Mouse (Mus musculus) forebrain, embryonic 15.5 days (tissue): ENCODE data around the gene Trim38. TPM values are rescaled to one million over a fixed set of nuclear protein-coding genes. Genes with fewer than 3 reads are reported as not detected.

Source experiments
- ATAC-seq: fragments of 200-750 bp; cut with Nextera tagmentation; replicated peaks from 2 replicates; pipeline ENCODE4 v1.8.0; 2017; ENCODE audit warnings: mild to moderate bottlenecking, moderate TSS enrichment, moderate library complexity
- H3K27ac ChIP-seq: fragments of 300-500 bp; sonication (generic); replicated peaks from 2 replicates; pipeline ENCODE4 v1.5.1; 2015; ENCODE audit warnings: mild to moderate bottlenecking, inconsistent platforms
- H3K27me3 ChIP-seq: fragments of 300-500 bp; sonication (generic); 2 replicates; pipeline ENCODE4 v1.6.1; 2015; ENCODE audit warnings: inconsistent platforms
- H3K36me3 ChIP-seq: fragments of 300-500 bp; sonication (generic); 2 replicates; pipeline ENCODE4 v1.6.1; 2015; ENCODE audit warnings: mild to moderate bottlenecking, inconsistent platforms
- H3K4me1 ChIP-seq: fragments of 300-500 bp; sonication (generic); 2 replicates; pipeline ENCODE4 v1.6.1; 2015; ENCODE audit warnings: inconsistent platforms
- H3K4me2 ChIP-seq: fragments of 300-500 bp; sonication (generic); replicated peaks from 2 replicates; pipeline ENCODE4 v1.6.1; 2015; ENCODE audit warnings: mild to moderate bottlenecking, inconsistent platforms
- H3K4me3 ChIP-seq: fragments of 300-500 bp; sonication (generic); 2 replicates; pipeline ENCODE4 v1.5.1; 2015; ENCODE audit warnings: mild to moderate bottlenecking, inconsistent platforms
- H3K9ac ChIP-seq: fragments of 300-500 bp; sonication (generic); replicated peaks from 2 replicates; pipeline ENCODE4 v1.6.1; 2015; ENCODE audit warnings: mild to moderate bottlenecking, inconsistent platforms
- H3K9me3 ChIP-seq: fragments of 300-500 bp; sonication (generic); 2 replicates; pipeline ENCODE4 v1.6.1; 2016; ENCODE audit warnings: inconsistent platforms
- WGBS: fragments of 180-500 bp; shearing (Covaris S2); methylation state at CpG from one replicate; pipeline ENCODE4 v1.1.7; 2015; ENCODE audit warnings: mixed read lengths; 5-methylcytosine and 5-hydroxymethylcytosine counted together
- microRNA-seq: library from miRNA; unstranded; fragments of <30 nt; microRNA quantifications from one replicate; pipeline ENCODE4, GENCODE M21; 2016
- polyA plus RNA-seq: library from polyadenylated mRNA; unstranded; fragments of >200 nt; fragmentation: Nextera tagmentation; extraction: Ambion mirVana; gene quantifications from 2 replicates; pipeline ENCODE4 v1.2.1, GENCODE M21; 2015

Gene Trim38
- polyA plus RNA-seq, 1 experiment from 2014 or later = 0.11 TPM

GRCm38 (mm10) chr13:23833053-23833452, 63.3 kb downstream of the Trim38 start:
- no peaks in the 10 kb centered on the region for H3K27me3 ChIP-seq
- no peak overlapping the region for H3K9ac ChIP-seq
- H3K36me3 ChIP-seq = no peaks in the 10 kb centered on the region
- ATAC-seq = no peak
- no peak overlapping the region for H3K27ac ChIP-seq
- no peaks in the 10 kb centered on the region for H3K9me3 ChIP-seq
- 18% methylated on average over 6 of the region's 6 CpGs for WGBS
- no peak overlapping the region for H3K4me3 ChIP-seq
- no peaks in the 10 kb centered on the region for H3K4me1 ChIP-seq
- H3K4me2 ChIP-seq = no peak overlapping the region

GRCm38 (mm10) chr13:23834836-23835235, 65.1 kb downstream of the Trim38 start:
- Histone ChIP-seq H3K27ac (no peak overlapping the region), H3K4me2 (no peak overlapping the region), H3K4me1 (no peaks in the 10 kb centered on the region), H3K27me3 (no peaks in the 10 kb centered on the region), H3K9ac (no peak overlapping the region), H3K9me3 (no peaks in the 10 kb centered on the region), H3K4me3 (no peak overlapping the region), H3K36me3 (no peaks in the 10 kb centered on the region)
- ATAC-seq = no peak
- 86% methylated on average over 5 of the region's 5 CpGs for WGBS

- 93% methylated on average over 5 of the region's 5 CpGs for WGBS
- Histone ChIP-seq H3K4me1 (no peaks in the 10 kb centered on the region), H3K9me3 (no peaks in the 10 kb centered on the region), H3K27ac (no peak overlapping the region), H3K36me3 (no peaks in the 10 kb centered on the region), H3K4me3 (no peak overlapping the region), H3K4me2 (no peak overlapping the region), H3K27me3 (no peaks in the 10 kb centered on the region), H3K9ac (no peak overlapping the region)
- no peak for ATAC-seq
Observed at GRCm38 (mm10) chr13:23836630-23837029, 66.9 kb downstream of the Trim38 start.

GRCm38 (mm10) chr13:23839308-23839707, 69.6 kb downstream of the Trim38 start, which contains the start of gene Slc17a3:
Gene Slc17a3 (plus strand): TSS chr13:23839434.
- WGBS = 84% methylated on average over 2 of the region's 2 CpGs
- no peak for ATAC-seq
- no peak within 1 kb of the TSS for H3K9ac ChIP-seq

More at GRCm38 (mm10) chr13:23839308-23839707, 69.6 kb downstream of the Trim38 start, which contains the start of gene Slc17a3:
- no peaks in the 10 kb centered on the region for H3K9me3 ChIP-seq
- H3K36me3 ChIP-seq = no peaks in the 10 kb centered on the region
- no peak within 1 kb of the TSS for H3K4me2 ChIP-seq
- no peaks in the 10 kb centered on the region for H3K27me3 ChIP-seq
- H3K4me1 ChIP-seq = no peaks in the 10 kb centered on the region
- no peak within 1 kb of the TSS for H3K4me3 ChIP-seq
- no peak within 1 kb of the TSS for H3K27ac ChIP-seq

Small RNAs within 50 kb of the gene (microRNA-seq; reads per million reads assigned to microRNA genes)
- gene Gm44314 (not detected), gene Gm44484 (not detected)

Other genes with a start within 250 kb of the Trim38 start
- gene Hist1h4h, start 238.9 kb upstream of the Trim38 start, polyA plus RNA-seq = 4.9 and 6.0 TPM in 2 replicates
- gene Hist1h2af, start 236.0 kb upstream of the Trim38 start, polyA plus RNA-seq = 2.8 and 6.7 TPM in 2 replicates
- 2.7 and 3.4 TPM in 2 replicates for gene Hist1h3g, start 234.5 kb upstream of the Trim38 start, polyA plus RNA-seq
- gene Hist1h2bh, start 226.5 kb upstream of the Trim38 start, polyA plus RNA-seq = 0.37 and 0.59 TPM in 2 replicates
- 0.46 and 0.94 TPM in 2 replicates for gene Hist1h3f, start 225.9 kb upstream of the Trim38 start, polyA plus RNA-seq
- 0.70 and 0.73 TPM in 2 replicates for gene Hist1h4f, start 218.3 kb upstream of the Trim38 start, polyA plus RNA-seq
- gene Hist1h1d, start 216.7 kb upstream of the Trim38 start, polyA plus RNA-seq = 0.23 and 0.25 TPM in 2 replicates
- 2.6 and 2.7 TPM in 2 replicates for gene Hist1h3e, start 207.5 kb upstream of the Trim38 start, polyA plus RNA-seq
- gene Hist1h2ae, start 198.7 kb upstream of the Trim38 start, polyA plus RNA-seq = 48.1 and 55.0 TPM in 2 replicates
- gene Hist1h2bg, start 198.5 kb upstream of the Trim38 start, polyA plus RNA-seq = 4.7 and 5.6 TPM in 2 replicates
- gene Hist1h2bf, start 195.7 kb upstream of the Trim38 start, polyA plus RNA-seq = 1.6 and 2.9 TPM in 2 replicates
- 1.5 and 2.0 TPM in 2 replicates for gene Hist1h2ad, start 195.5 kb upstream of the Trim38 start, polyA plus RNA-seq
- gene Hist1h3d, start 194.2 kb upstream of the Trim38 start, polyA plus RNA-seq = 4.5 and 5.1 TPM in 2 replicates
- 76.0 and 88.6 TPM in 2 replicates for gene Hist1h4d, start 188.3 kb upstream of the Trim38 start, polyA plus RNA-seq
- 1.9 and 2.5 TPM in 2 replicates for gene Hist1h2be, start 148.8 kb upstream of the Trim38 start, polyA plus RNA-seq
- 11.6 and 13.7 TPM in 2 replicates for gene Hist1h1e, start 147.4 kb upstream of the Trim38 start, polyA plus RNA-seq
- 1.0 and 1.1 TPM in 2 replicates for gene Hist1h2ac, start 86.0 kb upstream of the Trim38 start, polyA plus RNA-seq
- gene Hist1h2bc, start 85.7 kb upstream of the Trim38 start, polyA plus RNA-seq = 33.7 and 35.6 TPM in 2 replicates
- 0.20 TPM in 1 of 2 replicates, not detected in the other for gene Hist1h1t, start 74.1 kb upstream of the Trim38 start, polyA plus RNA-seq
- gene Hist1h4c, start 71.5 kb upstream of the Trim38 start, polyA plus RNA-seq = 3.7 and 4.4 TPM in 2 replicates
- 2.0 and 3.4 TPM in 2 replicates for gene Hfe, start 59.1 kb upstream of the Trim38 start, polyA plus RNA-seq
- 22.8 and 24.6 TPM in 2 replicates for gene Hist1h1c, start 31.1 kb upstream of the Trim38 start, polyA plus RNA-seq
- 3.9 and 4.1 TPM in 2 replicates for gene Hist1h3c, start 24.3 kb upstream of the Trim38 start, polyA plus RNA-seq
- gene Hist1h2bb, start 23.2 kb upstream of the Trim38 start, polyA plus RNA-seq = 1.8 and 2.0 TPM in 2 replicates
- gene Hist1h2ab, start 18.8 kb upstream of the Trim38 start, polyA plus RNA-seq = 26.0 and 31.2 TPM in 2 replicates
- gene Hist1h3b, start 17.6 kb upstream of the Trim38 start, polyA plus RNA-seq = 7.9 and 11.7 TPM in 2 replicates
- 2.8 and 3.8 TPM in 2 replicates for gene Hist1h4b, start 12.9 kb upstream of the Trim38 start, polyA plus RNA-seq
- 0.38 TPM in 1 of 2 replicates, not detected in the other for gene Hist1h4a, start 8.7 kb upstream of the Trim38 start, polyA plus RNA-seq
- 2.7 and 3.2 TPM in 2 replicates for gene Hist1h3a, start 7.5 kb upstream of the Trim38 start, polyA plus RNA-seq
- gene Hist1h1a, start 6.2 kb upstream of the Trim38 start, polyA plus RNA-seq = 1.5 TPM in 2 replicates
- gene Slc17a2, start 37.1 kb downstream of the Trim38 start, polyA plus RNA-seq = not detected in 2 replicates
- 0.04 TPM in 1 of 2 replicates, not detected in the other for gene Slc17a3, start 69.5 kb downstream of the Trim38 start, polyA plus RNA-seq
- not detected in 2 replicates for gene Slc17a1, start 97.8 kb downstream of the Trim38 start, polyA plus RNA-seq
- not detected in 2 replicates for gene Slc17a4, start 145.1 kb downstream of the Trim38 start, polyA plus RNA-seq
- gene Hist1h2ba, start 164.2 kb downstream of the Trim38 start, polyA plus RNA-seq = not detected in 2 replicates
- gene Hist1h2aa, start 164.5 kb downstream of the Trim38 start, polyA plus RNA-seq = not detected in 2 replicates
- 1.6 and 3.9 TPM in 2 replicates for gene Scgn, start 221.3 kb downstream of the Trim38 start, polyA plus RNA-seq